Mouse (Mus musculus) left cerebral cortex, postnatal 10 days (tissue): ENCODE measurements around the gene Vmn1r20. TPM values are rescaled to one million over a fixed set of nuclear protein-coding genes. Genes with fewer than 3 reads are reported as not detected.
"Not testable (repeated sequence)": the region's sequence is repeated elsewhere in the genome, so short reads cannot be mapped to it uniquely, and the experiment has no call there.

Experiments used
- DNase-seq, 2 experiments: peaks; one replicate each; pipeline ENCODE4 v3.0.0; 2021 to 2022; ENCODE audit warnings: low spot score in 2 of 2, mixed read lengths in 1 of 2; ENCODE audit errors: extremely low spot score in 1 of 2
- intact Hi-C: fragments of 180-260 bp; cut with DNase I; formaldehyde crosslinking; loops from one replicate; pipeline ENCODE4 v1.15.1; 2025
- total RNA-seq, 2 experiments: library from RNA; stranded (reverse); gene quantifications; 2 replicates each; pipeline ENCODE4 v1.2.3; 2021

Gene Vmn1r20
- not detected for total RNA-seq

GRCm38 (mm10) chr6:57428630-57429029 is at the start of gene Vmn1r20:
TSS of gene Vmn1r20 (plus strand) at chr6:57428930.
- DNase-seq, result no peak
- intact Hi-C loops, result no loop called here

- intact Hi-C loops, result no loop called here
- no peak for DNase-seq
Measured at GRCm38 (mm10) chr6:57395683-57396082, 33.0 kb upstream of the Vmn1r20 start, which contains the start of gene Vmn1r18. TSS of gene Vmn1r18 (minus strand) at chr6:57395783.

- DNase-seq, intact Hi-C loops: not testable (repeated sequence)
Measured at GRCm38 (mm10) chr6:57403480-57403879, 25.2 kb upstream of the Vmn1r20 start, which contains the start of gene Vmn1r19. TSS of gene Vmn1r19 (plus strand) at chr6:57403780.

- intact Hi-C loops, result no loop called here
- DNase-seq, result no peak
Measured at GRCm38 (mm10) chr6:57431196-57431595, 2.5 kb downstream of the Vmn1r20 start.

- intact Hi-C loops, DNase-seq: not testable (repeated sequence)
Measured at GRCm38 (mm10) chr6:57468161-57468560, 39.4 kb downstream of the Vmn1r20 start.

Other genes with a start within 250 kb of the Vmn1r20 start
- not detected for gene Vmn1r13, start 225.6 kb upstream of the Vmn1r20 start, total RNA-seq
- gene Vmn1r14, start 197.2 kb upstream of the Vmn1r20 start, total RNA-seq, result not detected
- gene Vmn1r15, start 171.0 kb upstream of the Vmn1r20 start, total RNA-seq, result not detected
- gene Vmn1r16, start 99.4 kb upstream of the Vmn1r20 start, total RNA-seq, result not detected
- gene Vmn1r17, start 65.2 kb upstream of the Vmn1r20 start, total RNA-seq, result not detected
- gene Vmn1r18, start 33.1 kb upstream of the Vmn1r20 start, total RNA-seq, result under 1 TPM in 1 of 2 experiments, not detected in 1; 0.02 TPM
- gene Vmn1r19, start 25.1 kb upstream of the Vmn1r20 start, total RNA-seq, result not detected
- 10 to 100 TPM; 27.0 to 34.3 TPM for gene Ppm1k, start 106.5 kb downstream of the Vmn1r20 start, total RNA-seq
- 1 to 10 TPM; 3.6 to 4.4 TPM for gene Herc6, start 152.1 kb downstream of the Vmn1r20 start, total RNA-seq